Mouse (Mus musculus): ENCODE measurements around the gene Rnf43. TPM values are rescaled to one million over a fixed set of nuclear protein-coding genes. Genes with fewer than 3 reads are reported as not detected.

Rnf43 gene
- polyA plus RNA-seq, 1 experiment from 2014 or later = 4.2 TPM

DNA sequence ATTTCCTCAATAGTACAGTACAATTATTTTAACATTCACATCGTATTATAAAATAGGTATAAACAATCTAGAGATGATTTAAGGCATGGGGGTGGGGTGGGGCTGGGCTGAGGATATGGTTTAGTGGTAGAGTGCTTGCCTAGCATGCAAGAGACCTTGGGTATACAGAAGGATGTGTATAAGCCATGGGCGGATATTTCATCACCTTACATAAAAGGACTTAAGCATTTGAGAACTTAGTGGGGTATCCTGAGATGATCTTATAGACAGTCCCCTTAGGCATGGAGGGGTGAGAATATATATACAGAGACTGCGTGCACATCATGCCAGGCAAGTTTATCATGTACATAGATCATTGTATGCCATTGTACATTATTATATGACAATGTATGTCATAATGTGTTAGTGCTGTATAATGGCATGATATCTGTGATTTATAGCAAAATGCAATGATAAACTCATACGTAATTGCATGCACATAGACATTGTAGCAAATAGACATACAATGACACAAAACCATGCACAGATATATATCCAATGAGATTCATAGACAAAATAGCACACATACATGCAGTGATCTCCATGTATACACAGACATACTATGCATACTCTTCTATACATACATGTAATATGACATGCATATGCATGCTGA is 96.6 kb downstream of the Rnf43 start:
- H3K4me2 ChIP-seq (replicated peaks) = no peak overlapping the region
- H3K9ac ChIP-seq = no peak overlapping the region
- no peaks in the 10 kb centered on the region for H3K9me3 ChIP-seq
- 72% methylated on average over 4 of the region's 4 CpGs for WGBS
- H3K4me1 ChIP-seq = peaks cover 16% of the 10 kb centered on the region
- H3K27me3 ChIP-seq = peaks cover 58% of the 10 kb centered on the region
- H3K27ac ChIP-seq = no peak overlapping the region
- H3K36me3 ChIP-seq = no peaks in the 10 kb centered on the region
- H3K4me3 ChIP-seq = no peak overlapping the region
- ATAC-seq (ENCODE audit: low FRiP score, low read depth) = no peak

DNA sequence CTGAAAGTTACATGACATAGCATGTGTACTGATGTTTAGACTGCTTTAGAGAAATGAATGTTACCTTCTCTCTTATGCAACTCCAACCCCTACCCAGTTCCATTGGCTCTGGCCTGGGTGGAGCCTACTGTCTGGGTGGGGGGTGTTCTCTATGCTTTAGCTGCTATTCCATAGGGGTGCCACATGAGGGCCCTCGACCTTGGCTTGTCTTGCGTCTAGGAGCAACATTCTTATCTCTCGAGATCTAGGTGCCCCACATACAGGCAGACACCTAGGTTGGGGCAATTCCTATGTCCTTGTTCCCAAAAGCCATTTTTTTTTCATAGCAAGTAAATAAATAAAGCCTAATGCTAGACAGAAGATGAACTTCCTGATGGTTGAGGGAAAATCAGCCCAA is 97.1 kb downstream of the Rnf43 start:
- no peaks in the 10 kb centered on the region for H3K36me3 ChIP-seq
- H3K4me3 ChIP-seq = no peak overlapping the region
- no peak overlapping the region for H3K4me2 ChIP-seq (replicated peaks)
- no peak for ATAC-seq (ENCODE audit: low FRiP score, low read depth)
- no peaks in the 10 kb centered on the region for H3K9me3 ChIP-seq
- H3K27ac ChIP-seq = no peak overlapping the region
- peaks cover 63% of the 10 kb centered on the region for H3K27me3 ChIP-seq
- H3K9ac ChIP-seq = no peak overlapping the region
- 7% methylated on average over 3 of the region's 3 CpGs for WGBS
- H3K4me1 ChIP-seq = peaks cover 21% of the 10 kb centered on the region

DNA sequence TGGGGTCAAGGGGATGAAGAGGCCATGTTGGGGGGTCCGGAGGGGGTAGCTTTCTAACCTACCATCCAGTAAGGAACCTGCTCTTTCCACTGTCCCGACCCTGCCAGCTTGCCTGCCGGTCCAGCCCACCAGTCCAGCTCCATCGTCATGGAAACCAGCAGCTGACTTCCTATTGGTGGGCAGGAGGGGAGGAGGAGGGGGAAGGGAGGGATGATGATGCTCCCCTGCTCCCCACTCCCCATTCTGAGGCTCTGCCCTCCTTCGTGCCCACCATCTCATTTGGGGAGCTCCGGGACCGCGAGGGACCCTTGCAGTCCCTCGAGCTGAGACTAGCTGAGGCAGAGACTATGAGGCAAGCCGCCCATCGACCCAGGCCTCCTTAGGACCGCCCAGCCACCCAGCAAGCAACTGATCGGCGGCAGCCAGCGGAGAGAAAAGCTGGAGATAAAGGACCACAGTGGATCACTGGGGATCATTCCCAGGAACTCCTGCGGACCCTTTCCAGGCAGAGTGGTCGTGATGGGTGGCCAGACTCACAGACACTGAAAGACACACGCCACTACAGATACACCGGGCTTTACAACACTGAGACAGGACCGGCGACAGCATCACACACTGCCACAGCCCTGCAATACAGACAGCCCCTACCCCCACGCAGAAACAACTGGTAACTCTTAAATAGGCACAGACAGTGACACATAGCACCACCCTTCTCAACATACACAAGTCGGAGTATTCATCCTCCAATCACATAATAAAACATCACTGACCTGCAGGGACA is 98.0 kb downstream of the Rnf43 start, which contains the start of gene Tspoap1:
Tspoap1 (plus strand) TSS at position 241 of the 781 bp plus-strand sequence.
- ATAC-seq (ENCODE audit: low FRiP score, low read depth) = no peak

DNA sequence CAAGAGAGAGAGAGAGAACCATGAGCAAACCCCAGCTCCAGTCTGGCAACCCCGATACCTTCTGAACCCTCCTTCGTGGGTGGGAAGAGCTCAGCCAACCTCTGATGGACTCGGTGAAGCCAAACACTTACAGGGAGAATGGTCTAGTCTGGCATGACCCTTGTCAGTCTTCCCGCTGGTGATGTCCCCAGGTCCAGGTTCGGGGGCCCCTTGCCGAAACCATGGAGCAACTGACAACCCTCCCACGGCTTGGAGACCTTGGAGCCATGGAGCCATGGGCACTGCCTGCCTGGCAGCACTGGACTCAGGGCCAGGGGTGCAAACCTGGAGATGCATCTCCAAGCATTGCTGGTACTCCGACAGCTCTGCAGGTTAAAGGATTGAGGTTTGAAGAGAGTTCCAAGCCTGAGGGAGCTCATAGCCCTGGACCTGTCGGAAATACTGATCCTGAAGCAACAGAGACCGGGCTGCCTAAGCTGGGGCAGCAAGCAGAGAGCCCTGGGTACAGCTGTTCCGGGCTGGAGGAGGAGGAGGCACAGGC is 98.7 kb downstream of the Rnf43 start:
- no peak for ATAC-seq (ENCODE audit: low FRiP score, low read depth)
- H3K36me3 ChIP-seq = no peaks in the 10 kb centered on the region
- H3K27me3 ChIP-seq = peaks cover 79% of the 10 kb centered on the region
- H3K9me3 ChIP-seq = no peaks in the 10 kb centered on the region
- no peak overlapping the region for H3K4me2 ChIP-seq (replicated peaks)
- H3K27ac ChIP-seq = no peak overlapping the region
- WGBS = 66% methylated on average over 11 of the region's 11 CpGs
- H3K4me3 ChIP-seq = no peak overlapping the region
- peaks cover 25% of the 10 kb centered on the region for H3K4me1 ChIP-seq
- H3K9ac ChIP-seq = no peak overlapping the region

More for the DNA sequence above, 98.0 kb downstream of the Rnf43 start, which contains the start of gene Tspoap1:
- Histone ChIP-seq H3K27ac (no peak within 1 kb of the TSS), H3K27me3 (peaks cover 72% of the 10 kb centered on the region), H3K9me3 (no peaks in the 10 kb centered on the region), H3K4me2 (replicated peaks) (peak within 1 kb of the TSS; percentile 30; the same call in 1 of the 2 replicates), H3K4me3 (0 out of 2 replicates have a peak within 1 kb of the TSS, but pooled peaks have one; percentile 7), H3K9ac (0 out of 2 replicates have a peak within 1 kb of the TSS, but pooled peaks have one; percentile 13), H3K4me1 (peaks cover 25% of the 10 kb centered on the region), H3K36me3 (no peaks in the 10 kb centered on the region)
- WGBS = 8% methylated on average over 23 of the region's 23 CpGs

- H3K27me3 ChIP-seq = peaks cover 87% of the 10 kb centered on the region
- H3K9ac ChIP-seq = no peak overlapping the region
- no peaks in the 10 kb centered on the region for H3K9me3 ChIP-seq
- no peak for ATAC-seq (ENCODE audit: low FRiP score, low read depth)
- peaks cover 25% of the 10 kb centered on the region for H3K4me1 ChIP-seq
- no peak overlapping the region for H3K27ac ChIP-seq
- H3K4me3 ChIP-seq = no peak overlapping the region
- H3K4me2 ChIP-seq (replicated peaks) = no peak overlapping the region
- no peaks in the 10 kb centered on the region for H3K36me3 ChIP-seq
- 76% methylated on average over 14 of the region's 14 CpGs for WGBS
These were observed 99.5 kb downstream of the Rnf43 start for GRCm38 (mm10) chr11:87761806-87762701.

DNA sequence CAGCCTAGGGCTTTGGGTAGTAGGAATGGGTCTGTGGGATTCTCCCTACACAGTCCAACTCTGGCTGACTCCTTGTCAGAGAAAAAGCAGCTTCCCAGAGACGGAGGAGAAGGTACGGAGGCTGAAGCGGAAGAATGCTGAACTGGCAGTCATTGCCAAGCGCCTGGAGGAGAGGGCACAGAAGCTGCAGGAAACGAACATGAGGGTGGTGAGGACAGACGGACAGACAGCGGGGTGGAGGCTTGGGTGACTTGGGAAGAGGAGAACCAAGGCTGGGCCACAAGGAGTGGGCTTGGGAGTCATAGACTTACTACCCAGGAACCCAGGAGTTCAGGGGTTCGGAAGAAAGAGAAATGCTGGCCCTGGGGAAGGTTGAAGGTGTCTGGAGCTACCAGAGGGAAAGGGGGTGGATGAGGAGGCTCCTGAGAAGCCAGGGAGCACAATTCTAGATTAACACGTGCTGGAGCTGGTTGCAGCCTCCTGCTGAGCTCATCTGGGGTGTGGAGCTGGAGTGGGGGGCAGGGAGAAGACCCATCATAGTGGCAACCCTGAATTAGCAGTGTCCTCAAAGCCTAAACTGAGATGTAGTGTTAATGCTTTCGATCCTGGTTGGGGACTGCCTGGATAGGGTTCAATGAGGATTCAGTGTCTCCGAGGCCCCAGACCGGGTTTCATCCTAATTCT is 100.3 kb downstream of the Rnf43 start:
- WGBS = 46% methylated on average over 12 of the region's 12 CpGs
- Histone ChIP-seq H3K36me3 (no peaks in the 10 kb centered on the region), H3K9me3 (no peaks in the 10 kb centered on the region), H3K4me3 (peak overlapping the region; percentile 55; the same call in 1 of the 2 replicates), H3K4me2 (replicated peaks) (peak overlapping the region; percentile 98), H3K27ac (no peak overlapping the region), H3K27me3 (peaks cover 95% of the 10 kb centered on the region), H3K4me1 (peaks cover 25% of the 10 kb centered on the region), H3K9ac (0 out of 2 replicates have a peak overlapping the region, but pooled peaks have one; percentile 75)
- ATAC-seq (ENCODE audit: low FRiP score, low read depth) = no peak

- H3K27ac ChIP-seq = no peak overlapping the region
- peak; percentile 60; the same call in 1 of the 2 replicates for ATAC-seq (ENCODE audit: low FRiP score, low read depth)
These were observed 101.0 kb downstream of the Rnf43 start for GRCm38 (mm10) chr11:87763511-87763987.

GRCm38 (mm10) chr11:87763988-87764876 is 101.7 kb downstream of the Rnf43 start:
- Histone ChIP-seq H3K27me3 (peaks cover 93% of the 10 kb centered on the region), H3K4me1 (peaks cover 25% of the 10 kb centered on the region), H3K4me3 (peak overlapping the region; percentile 55), H3K27ac (no peak overlapping the region), H3K36me3 (no peaks in the 10 kb centered on the region), H3K9me3 (no peaks in the 10 kb centered on the region), H3K9ac (peak overlapping the region; percentile 75), H3K4me2 (replicated peaks) (peak overlapping the region; percentile 98)
- 1% methylated on average over 64 of the region's 65 CpGs for WGBS
- peak; percentile 20; the same call in 1 of the 2 replicates for ATAC-seq (ENCODE audit: low FRiP score, low read depth)

More at GRCm38 (mm10) chr11:87763511-87763987, 101.0 kb downstream of the Rnf43 start:
- H3K4me3 ChIP-seq = peak overlapping the region; percentile 55
- H3K4me1 ChIP-seq = peaks cover 25% of the 10 kb centered on the region
- H3K27me3 ChIP-seq = peaks cover 97% of the 10 kb centered on the region
- H3K4me2 ChIP-seq (replicated peaks) = peak overlapping the region; percentile 98
- no peaks in the 10 kb centered on the region for H3K36me3 ChIP-seq
- 2% methylated on average over 17 of the region's 17 CpGs for WGBS
- peak overlapping the region; percentile 75; the same call in 1 of the 2 replicates for H3K9ac ChIP-seq
- no peaks in the 10 kb centered on the region for H3K9me3 ChIP-seq

DNA sequence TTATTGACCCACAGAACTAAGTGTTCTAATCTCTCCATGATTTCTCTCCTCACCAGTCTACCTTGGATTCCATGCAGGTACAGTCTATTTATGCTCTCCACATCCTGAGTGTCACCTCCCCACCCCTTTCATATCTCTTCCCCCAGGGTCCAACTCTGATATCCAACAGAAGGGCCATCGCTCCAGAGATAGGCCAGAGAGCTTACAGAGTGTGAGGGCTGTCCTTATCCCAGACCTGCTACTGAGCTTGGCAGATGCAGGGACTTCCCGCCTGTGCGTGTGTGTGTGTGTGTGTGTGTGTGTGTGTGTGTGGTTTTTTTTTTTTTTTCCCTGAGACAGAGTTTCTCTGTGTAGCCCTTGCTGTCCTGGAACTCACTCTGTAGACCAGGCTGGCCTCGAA is 106.2 kb downstream of the Rnf43 start:
- Histone ChIP-seq H3K9me3 (no peaks in the 10 kb centered on the region), H3K4me2 (replicated peaks) (no peak overlapping the region), H3K4me3 (no peak overlapping the region), H3K36me3 (no peaks in the 10 kb centered on the region), H3K27me3 (peaks cover 48% of the 10 kb centered on the region), H3K27ac (no peak overlapping the region), H3K4me1 (peaks cover 13% of the 10 kb centered on the region), H3K9ac (no peak overlapping the region)
- WGBS = 92% methylated on average over 4 of the region's 4 CpGs
- no peak for ATAC-seq (ENCODE audit: low FRiP score, low read depth)

GRCm38 (mm10) chr11:87770989-87771388 is 108.5 kb downstream of the Rnf43 start:
- Histone ChIP-seq H3K9ac (no peak overlapping the region), H3K9me3 (no peaks in the 10 kb centered on the region), H3K4me3 (no peak overlapping the region), H3K27ac (no peak overlapping the region), H3K4me2 (replicated peaks) (no peak overlapping the region), H3K36me3 (no peaks in the 10 kb centered on the region), H3K4me1 (no peaks in the 10 kb centered on the region), H3K27me3 (peaks cover 25% of the 10 kb centered on the region)
- ATAC-seq (ENCODE audit: low FRiP score, low read depth) = no peak
- WGBS = 52% methylated on average over 3 of the region's 3 CpGs

Data from limb, embryonic 13.5 days (tissue).